Mouse (Mus musculus) hindbrain, postnatal 0 days (tissue): ENCODE measurements around the gene Snapc4. TPM values are rescaled to one million over a fixed set of nuclear protein-coding genes. Genes with fewer than 3 reads are reported as not detected.

ENCODE experiments used
- ATAC-seq: fragments of 200-750 bp; cut with Nextera tagmentation; 2 replicates; pipeline ENCODE4 v1.8.0; 2017; ENCODE audit warnings: mild to moderate bottlenecking, moderate TSS enrichment, moderate library complexity
- DNase-seq: peaks from one replicate; pipeline ENCODE4 v3.0.0-alpha.2; 2015; ENCODE audit warnings: low spot score
- H3K27ac ChIP-seq: fragments of 300-500 bp; sonication (generic); 2 replicates; pipeline ENCODE4 v1.5.1; 2014; ENCODE audit warnings: mild to moderate bottlenecking
- H3K27me3 ChIP-seq: fragments of 300-500 bp; sonication (generic); 2 replicates; pipeline ENCODE4 v1.6.1; 2014; ENCODE audit warnings: low read length, mixed read lengths; ENCODE audit not compliant: insufficient read depth
- H3K36me3 ChIP-seq: fragments of 300-500 bp; sonication (generic); 2 replicates; pipeline ENCODE4 v1.6.1; 2014; ENCODE audit warnings: low read length, mixed read lengths; ENCODE audit not compliant: insufficient read depth
- H3K4me1 ChIP-seq: fragments of 300-500 bp; sonication (generic); 2 replicates; pipeline ENCODE4 v1.6.1; 2014; ENCODE audit warnings: antibody characterized with exemption, low read length, mixed read lengths; ENCODE audit not compliant: insufficient read depth
- H3K4me2 ChIP-seq: fragments of 300-500 bp; sonication (generic); 2 replicates; pipeline ENCODE4 v1.6.1; 2014; ENCODE audit warnings: low read depth, mild to moderate bottlenecking, low read length, moderate library complexity, mixed read lengths
- H3K4me3 ChIP-seq: fragments of 300-500 bp; sonication (generic); 2 replicates; pipeline ENCODE4 v1.5.1; 2014; ENCODE audit warnings: low read length
- H3K9ac ChIP-seq: fragments of 300-500 bp; sonication (generic); replicated peaks from 2 replicates; pipeline ENCODE4 v1.6.1; 2014; ENCODE audit warnings: mild to moderate bottlenecking, low read length, moderate library complexity, mixed read lengths
- H3K9me3 ChIP-seq: fragments of 300-500 bp; sonication (generic); 2 replicates; pipeline ENCODE4 v1.6.1; 2016; ENCODE audit warnings: low read length, mixed read lengths
- CTCF ChIP-seq: IDR thresholded peaks from 2 replicates; pipeline ENCODE4 v1.5.1; 2016; ENCODE audit warnings: antibody characterized with exemption, control low read depth, low read depth
- WGBS: fragments of 180-500 bp; shearing (Covaris S2); extraction: QIAGEN DNeasy Blood & Tissue Kit; methylation state at CpG from one replicate; pipeline ENCODE4 v1.1.7; 2014; 5-methylcytosine and 5-hydroxymethylcytosine counted together
- polyA plus RNA-seq: library from polyadenylated mRNA; unstranded; fragments of >200 nt; fragmentation: Nextera tagmentation; extraction: Ambion mirVana; gene quantifications from 2 replicates; pipeline ENCODE4 v1.2.1, GENCODE M21; 2015
- total RNA-seq: library from RNA; depleted of rRNA; stranded (reverse); fragments of >200 nt; gene quantifications from 2 replicates; pipeline ENCODE4 v1.2.3, GENCODE M21; 2014

Gene Snapc4
- total and polyA plus RNA-seq, 2 experiments from 2014 or later, result 25.6 to 56.4 TPM

- H3K9ac ChIP-seq, result no peak overlapping the region
- no peak overlapping the region for H3K4me2 ChIP-seq
- WGBS, result 84% methylated on average over 5 of the region's 5 CpGs
- H3K36me3 ChIP-seq, result peaks cover 28% of the 10 kb centered on the region
- ATAC-seq (no peak), DNase-seq (no peak)
- TF ChIP-seq CTCF, result no peak
- H3K27ac ChIP-seq, result no peak overlapping the region
- H3K4me1 ChIP-seq, result no peaks in the 10 kb centered on the region
- H3K4me3 ChIP-seq, result no peak overlapping the region
- H3K9me3 ChIP-seq, result no peaks in the 10 kb centered on the region
- no peaks in the 10 kb centered on the region for H3K27me3 ChIP-seq
These were observed 17.5 kb downstream of the Snapc4 start for GRCm38 (mm10) chr2:26362991-26363390.

- Histone ChIP-seq H3K9ac (no peak within 1 kb of the TSS), H3K4me3 (no peak within 1 kb of the TSS), H3K4me2 (no peak within 1 kb of the TSS), H3K4me1 (no peaks in the 10 kb centered on the region), H3K27me3 (no peaks in the 10 kb centered on the region), H3K36me3 (peaks cover 9% of the 10 kb centered on the region; the same call in 1 of the 2 replicates), H3K27ac (peak within 1 kb of the TSS; percentile 37; the same call in 1 of the 2 replicates), H3K9me3 (no peaks in the 10 kb centered on the region)
- ATAC-seq (no peak), DNase-seq (no peak)
- 57% methylated on average over 3 of the region's 3 CpGs for WGBS
- TF ChIP-seq CTCF, result no peak
These were observed 19.7 kb downstream of the Snapc4 start, which contains the start of gene Card9 for GRCm38 (mm10) chr2:26360772-26361171. TSS of gene Card9 (minus strand) at chr2:26360918.

- H3K4me1 ChIP-seq, result no peaks in the 10 kb centered on the region
- ATAC-seq (peak; percentile 63), DNase-seq (peak; percentile 37)
- no peaks in the 10 kb centered on the region for H3K9me3 ChIP-seq
- no peak overlapping the region for H3K4me2 ChIP-seq
- WGBS, result 57% methylated on average over 6 of the region's 6 CpGs
- H3K27ac ChIP-seq, result peak overlapping the region; percentile 37; the same call in 1 of the 2 replicates
- peaks cover 2% of the 10 kb centered on the region; the same call in 1 of the 2 replicates for H3K36me3 ChIP-seq
- H3K9ac ChIP-seq, result no peak overlapping the region
- H3K27me3 ChIP-seq, result no peaks in the 10 kb centered on the region
- no peak for TF ChIP-seq CTCF
- no peak overlapping the region for H3K4me3 ChIP-seq
These were observed 20.5 kb downstream of the Snapc4 start for GRCm38 (mm10) chr2:26359983-26360382.

- H3K4me2 ChIP-seq, result no peak overlapping the region
- no peak overlapping the region for H3K4me3 ChIP-seq
- WGBS, result 87% methylated on average over 13 of the region's 13 CpGs
- ATAC-seq (no peak), DNase-seq (no peak)
- no peaks in the 10 kb centered on the region for H3K27me3 ChIP-seq
- H3K9ac ChIP-seq, result no peak overlapping the region
- H3K4me1 ChIP-seq, result peaks cover under 1% of the 10 kb centered on the region; the same call in 1 of the 2 replicates
- H3K27ac ChIP-seq, result no peak overlapping the region
- TF ChIP-seq CTCF, result no peak
- H3K36me3 ChIP-seq, result no peaks in the 10 kb centered on the region
- no peaks in the 10 kb centered on the region for H3K9me3 ChIP-seq
These were observed 21.7 kb downstream of the Snapc4 start for GRCm38 (mm10) chr2:26358667-26359320.

- H3K9me3 ChIP-seq, result no peaks in the 10 kb centered on the region
- 48% methylated on average over 15 of the region's 15 CpGs for WGBS
- peaks cover 13% of the 10 kb centered on the region for H3K4me1 ChIP-seq
- ATAC-seq, result no peak
- H3K27ac ChIP-seq, result no peak overlapping the region
- H3K4me3 ChIP-seq, result no peak overlapping the region
- H3K9ac ChIP-seq, result no peak overlapping the region
- no peak overlapping the region for H3K4me2 ChIP-seq
- peak; percentile 40 for TF ChIP-seq CTCF
- no peak for DNase-seq
- H3K36me3 ChIP-seq, result no peaks in the 10 kb centered on the region
- H3K27me3 ChIP-seq, result no peaks in the 10 kb centered on the region
These were observed 23.0 kb downstream of the Snapc4 start for GRCm38 (mm10) chr2:26357484-26357883.

GRCm38 (mm10) chr2:26356678-26357077 is 23.8 kb downstream of the Snapc4 start:
- H3K4me2 ChIP-seq, result no peak overlapping the region
- no peak overlapping the region for H3K4me3 ChIP-seq
- no peaks in the 10 kb centered on the region for H3K36me3 ChIP-seq
- ATAC-seq, result no peak
- no peak overlapping the region for H3K9ac ChIP-seq
- peaks cover 13% of the 10 kb centered on the region for H3K4me1 ChIP-seq
- no peak overlapping the region for H3K27ac ChIP-seq
- 80% methylated on average over 7 of the region's 7 CpGs for WGBS
- DNase-seq, result no peak
- TF ChIP-seq CTCF, result no peak
- no peaks in the 10 kb centered on the region for H3K27me3 ChIP-seq
- H3K9me3 ChIP-seq, result no peaks in the 10 kb centered on the region

GRCm38 (mm10) chr2:26356231-26356630 is 24.2 kb downstream of the Snapc4 start:
- peaks cover 13% of the 10 kb centered on the region for H3K4me1 ChIP-seq
- H3K36me3 ChIP-seq, result no peaks in the 10 kb centered on the region
- no peaks in the 10 kb centered on the region for H3K27me3 ChIP-seq
- no peak overlapping the region for H3K4me3 ChIP-seq
- 84% methylated on average over 4 of the region's 4 CpGs for WGBS
- H3K27ac ChIP-seq, result no peak overlapping the region
- no peak overlapping the region for H3K9ac ChIP-seq
- no peak overlapping the region for H3K4me2 ChIP-seq
- H3K9me3 ChIP-seq, result no peaks in the 10 kb centered on the region
- DNase-seq, result no peak
- no peak for ATAC-seq
- TF ChIP-seq CTCF, result no peak
